Mouse (Mus musculus): ENCODE results near the gene H2-Ab1. TPM values are rescaled to one million over a fixed set of nuclear protein-coding genes. Genes with fewer than 3 reads are reported as not detected.

The H2-Ab1 gene
- polyA plus RNA-seq, 1 experiment: 1.8 TPM

- H3K4me1 ChIP-seq: peaks cover 51% of the 10 kb centered on the region
- H3K4me3 ChIP-seq (replicated peaks): peak overlapping the region; percentile 77
- H3K36me3 ChIP-seq (replicated peaks; ENCODE audit: low read length): no peaks in the 10 kb centered on the region
- TF ChIP-seq GATA1 (IDR thresholded peaks at IDR 0.05; ENCODE audit: borderline replicate concordance, low read length) (no peak), FLI1 (IDR thresholded peaks at IDR 0.05; ENCODE audit: low read length) (no peak)
- no peaks in the 10 kb centered on the region for H3K9me3 ChIP-seq
- no peaks in the 10 kb centered on the region for H3K27me3 ChIP-seq (replicated peaks)
These were observed 34.1 kb downstream of the H2-Ab1 start for GRCm38 (mm10) chr17:34291609-34292008.

GRCm38 (mm10) chr17:34292570-34292969 is 35.1 kb downstream of the H2-Ab1 start:
- Histone ChIP-seq H3K4me1 (peaks cover 48% of the 10 kb centered on the region), H3K36me3 (replicated peaks; ENCODE audit: low read length) (no peaks in the 10 kb centered on the region), H3K9me3 (no peaks in the 10 kb centered on the region), H3K4me3 (replicated peaks) (no peak overlapping the region), H3K27me3 (replicated peaks) (no peaks in the 10 kb centered on the region)
- TF ChIP-seq FLI1 (IDR thresholded peaks at IDR 0.05; ENCODE audit: low read length): no peak
- TF ChIP-seq GATA1 (IDR thresholded peaks at IDR 0.05; ENCODE audit: borderline replicate concordance, low read length): no peak

GRCm38 (mm10) chr17:34293533-34293932 is 36.0 kb downstream of the H2-Ab1 start:
- Histone ChIP-seq H3K27me3 (replicated peaks) (peaks cover 5% of the 10 kb centered on the region), H3K36me3 (replicated peaks; ENCODE audit: low read length) (no peaks in the 10 kb centered on the region), H3K4me3 (replicated peaks) (no peak overlapping the region), H3K9me3 (no peaks in the 10 kb centered on the region), H3K4me1 (peaks cover 46% of the 10 kb centered on the region)
- TF ChIP-seq GATA1 (IDR thresholded peaks at IDR 0.05; ENCODE audit: borderline replicate concordance, low read length) (no peak), FLI1 (IDR thresholded peaks at IDR 0.05; ENCODE audit: low read length) (no peak)

GRCm38 (mm10) chr17:34294249-34294648 is 36.8 kb downstream of the H2-Ab1 start:
- Histone ChIP-seq H3K36me3 (replicated peaks; ENCODE audit: low read length) (no peaks in the 10 kb centered on the region), H3K27me3 (replicated peaks) (peaks cover 5% of the 10 kb centered on the region), H3K4me1 (peaks cover 46% of the 10 kb centered on the region), H3K9me3 (no peaks in the 10 kb centered on the region), H3K4me3 (replicated peaks) (no peak overlapping the region)
- TF ChIP-seq FLI1 (IDR thresholded peaks at IDR 0.05; ENCODE audit: low read length): no peak
- no peak for TF ChIP-seq GATA1 (IDR thresholded peaks at IDR 0.05; ENCODE audit: borderline replicate concordance, low read length)

- Histone ChIP-seq H3K4me3 (replicated peaks) (no peak overlapping the region), H3K36me3 (replicated peaks; ENCODE audit: low read length) (no peaks in the 10 kb centered on the region), H3K27me3 (replicated peaks) (peaks cover 5% of the 10 kb centered on the region), H3K9me3 (no peaks in the 10 kb centered on the region), H3K4me1 (peaks cover 46% of the 10 kb centered on the region)
- TF ChIP-seq FLI1 (IDR thresholded peaks at IDR 0.05; ENCODE audit: low read length) (no peak), GATA1 (IDR thresholded peaks at IDR 0.05; ENCODE audit: borderline replicate concordance, low read length) (no peak)
These were observed 37.8 kb downstream of the H2-Ab1 start for GRCm38 (mm10) chr17:34295307-34295706.

- Histone ChIP-seq H3K9me3 (no peaks in the 10 kb centered on the region), H3K36me3 (replicated peaks; ENCODE audit: low read length) (no peaks in the 10 kb centered on the region), H3K4me3 (replicated peaks) (peak overlapping the region; percentile 77), H3K27me3 (replicated peaks) (peaks cover 7% of the 10 kb centered on the region), H3K4me1 (peaks cover 45% of the 10 kb centered on the region)
- TF ChIP-seq FLI1 (IDR thresholded peaks at IDR 0.05; ENCODE audit: low read length) (no peak), GATA1 (IDR thresholded peaks at IDR 0.05; ENCODE audit: borderline replicate concordance, low read length) (no peak)
These were observed 38.7 kb downstream of the H2-Ab1 start for GRCm38 (mm10) chr17:34295891-34296794.

- Histone ChIP-seq H3K27me3 (replicated peaks) (peaks cover 9% of the 10 kb centered on the region), H3K36me3 (replicated peaks; ENCODE audit: low read length) (no peaks in the 10 kb centered on the region), H3K4me1 (peaks cover 24% of the 10 kb centered on the region), H3K4me3 (replicated peaks) (no peak overlapping the region), H3K9me3 (no peaks in the 10 kb centered on the region)
- TF ChIP-seq GATA1 (IDR thresholded peaks at IDR 0.05; ENCODE audit: borderline replicate concordance, low read length) (no peak), FLI1 (IDR thresholded peaks at IDR 0.05; ENCODE audit: low read length) (no peak)
These were observed 41.9 kb downstream of the H2-Ab1 start for GRCm38 (mm10) chr17:34299356-34299755.

- Histone ChIP-seq H3K4me3 (replicated peaks) (no peak overlapping the region), H3K36me3 (replicated peaks; ENCODE audit: low read length) (no peaks in the 10 kb centered on the region), H3K4me1 (peaks cover 24% of the 10 kb centered on the region), H3K9me3 (no peaks in the 10 kb centered on the region), H3K27me3 (replicated peaks) (peaks cover 9% of the 10 kb centered on the region)
- TF ChIP-seq GATA1 (IDR thresholded peaks at IDR 0.05; ENCODE audit: borderline replicate concordance, low read length) (no peak), FLI1 (IDR thresholded peaks at IDR 0.05; ENCODE audit: low read length) (no peak)
These were observed 42.6 kb downstream of the H2-Ab1 start for GRCm38 (mm10) chr17:34300071-34300470.

- Histone ChIP-seq H3K36me3 (replicated peaks; ENCODE audit: low read length) (no peaks in the 10 kb centered on the region), H3K27me3 (replicated peaks) (peaks cover 9% of the 10 kb centered on the region), H3K4me1 (peaks cover 26% of the 10 kb centered on the region), H3K9me3 (no peaks in the 10 kb centered on the region), H3K4me3 (replicated peaks) (peak overlapping the region; percentile 59)
- TF ChIP-seq GATA1 (IDR thresholded peaks at IDR 0.05; ENCODE audit: borderline replicate concordance, low read length) (no peak), FLI1 (IDR thresholded peaks at IDR 0.05; ENCODE audit: low read length) (no peak)
These were observed 43.4 kb downstream of the H2-Ab1 start for GRCm38 (mm10) chr17:34300691-34301566.
